Mouse (Mus musculus): ENCODE data around the gene Sh3gl1. TPM values are rescaled to one million over a fixed set of nuclear protein-coding genes. Genes with fewer than 3 reads are reported as not detected.

The Sh3gl1 gene
- polyA plus RNA-seq, 1 experiment from 2014 or later, result 127 TPM

- Histone ChIP-seq H3K9ac (replicated peaks; ENCODE audit: low read depth, low read length) (no peak overlapping the region), H3K9me3 (ENCODE audit: control insufficient read depth, low read depth, low read length) (no peaks in the 10 kb centered on the region), H3K4me1 (ENCODE audit: control insufficient read depth, insufficient read depth, low read length) (no peaks in the 10 kb centered on the region), H3K27ac (ENCODE audit: low read length) (no peak overlapping the region), H3K36me3 (ENCODE audit: control insufficient read depth, insufficient read depth, low read length) (peaks cover 32% of the 10 kb centered on the region), H3K4me3 (ENCODE audit: low read depth, low read length) (no peak overlapping the region), H3K4me2 (replicated peaks; ENCODE audit: low read depth, low read length) (no peak overlapping the region), H3K27me3 (ENCODE audit: control insufficient read depth, insufficient read depth, low read length) (no peaks in the 10 kb centered on the region)
- ATAC-seq (ENCODE audit: insufficient number of reproducible peaks, insufficient read depth, low FRiP score, low read depth), result no peak
- WGBS, result 84% methylated on average over 4 of the region's 4 CpGs
Measured at GRCm38 (mm10) chr17:56021161-56021910, 15.1 kb downstream of the Sh3gl1 start.

GRCm38 (mm10) chr17:56020400-56021084, 15.9 kb downstream of the Sh3gl1 start:
- WGBS, result 92% methylated on average over 6 of the region's 6 CpGs
- Histone ChIP-seq H3K4me1 (ENCODE audit: control insufficient read depth, insufficient read depth, low read length) (no peaks in the 10 kb centered on the region), H3K4me2 (replicated peaks; ENCODE audit: low read depth, low read length) (no peak overlapping the region), H3K4me3 (ENCODE audit: low read depth, low read length) (no peak overlapping the region), H3K9ac (replicated peaks; ENCODE audit: low read depth, low read length) (no peak overlapping the region), H3K27ac (ENCODE audit: low read length) (no peak overlapping the region), H3K27me3 (ENCODE audit: control insufficient read depth, insufficient read depth, low read length) (no peaks in the 10 kb centered on the region), H3K9me3 (ENCODE audit: control insufficient read depth, low read depth, low read length) (no peaks in the 10 kb centered on the region), H3K36me3 (ENCODE audit: control insufficient read depth, insufficient read depth, low read length) (peaks cover 40% of the 10 kb centered on the region)
- ATAC-seq (ENCODE audit: insufficient number of reproducible peaks, insufficient read depth, low FRiP score, low read depth), result no peak

GRCm38 (mm10) chr17:56018347-56019131, 17.9 kb downstream of the Sh3gl1 start:
- Histone ChIP-seq H3K4me2 (replicated peaks; ENCODE audit: low read depth, low read length) (no peak overlapping the region), H3K36me3 (ENCODE audit: control insufficient read depth, insufficient read depth, low read length) (peaks cover 47% of the 10 kb centered on the region), H3K4me1 (ENCODE audit: control insufficient read depth, insufficient read depth, low read length) (no peaks in the 10 kb centered on the region), H3K27ac (ENCODE audit: low read length) (no peak overlapping the region), H3K27me3 (ENCODE audit: control insufficient read depth, insufficient read depth, low read length) (no peaks in the 10 kb centered on the region), H3K4me3 (ENCODE audit: low read depth, low read length) (no peak overlapping the region), H3K9me3 (ENCODE audit: control insufficient read depth, low read depth, low read length) (no peaks in the 10 kb centered on the region), H3K9ac (replicated peaks; ENCODE audit: low read depth, low read length) (no peak overlapping the region)
- 69% methylated on average over 20 of the region's 20 CpGs for WGBS
- ATAC-seq (ENCODE audit: insufficient number of reproducible peaks, insufficient read depth, low FRiP score, low read depth), result no peak

- no peak overlapping the region for H3K4me2 ChIP-seq (replicated peaks; ENCODE audit: low read depth, low read length)
- no peaks in the 10 kb centered on the region for H3K27me3 ChIP-seq (ENCODE audit: control insufficient read depth, insufficient read depth, low read length)
- ATAC-seq (ENCODE audit: insufficient number of reproducible peaks, insufficient read depth, low FRiP score, low read depth), result no peak
- H3K4me1 ChIP-seq (ENCODE audit: control insufficient read depth, insufficient read depth, low read length), result no peaks in the 10 kb centered on the region
- H3K27ac ChIP-seq (ENCODE audit: low read length), result no peak overlapping the region
- no peak overlapping the region for H3K4me3 ChIP-seq (ENCODE audit: low read depth, low read length)
- no peaks in the 10 kb centered on the region for H3K9me3 ChIP-seq (ENCODE audit: control insufficient read depth, low read depth, low read length)
- 90% methylated on average over 7 of the region's 7 CpGs for WGBS
- H3K36me3 ChIP-seq (ENCODE audit: control insufficient read depth, insufficient read depth, low read length), result peaks cover 52% of the 10 kb centered on the region
- no peak overlapping the region for H3K9ac ChIP-seq (replicated peaks; ENCODE audit: low read depth, low read length)
Measured at GRCm38 (mm10) chr17:56017848-56018247, 18.6 kb downstream of the Sh3gl1 start.

GRCm38 (mm10) chr17:56016793-56017785, 19.3 kb downstream of the Sh3gl1 start:
- no peak overlapping the region for H3K27ac ChIP-seq (ENCODE audit: low read length)
- peaks cover 58% of the 10 kb centered on the region for H3K36me3 ChIP-seq (ENCODE audit: control insufficient read depth, insufficient read depth, low read length)
- H3K9ac ChIP-seq (replicated peaks; ENCODE audit: low read depth, low read length), result no peak overlapping the region
- no peaks in the 10 kb centered on the region for H3K9me3 ChIP-seq (ENCODE audit: control insufficient read depth, low read depth, low read length)
- 82% methylated on average over 15 of the region's 15 CpGs for WGBS
- no peak overlapping the region for H3K4me3 ChIP-seq (ENCODE audit: low read depth, low read length)
- H3K4me2 ChIP-seq (replicated peaks; ENCODE audit: low read depth, low read length), result no peak overlapping the region
- ATAC-seq (ENCODE audit: insufficient number of reproducible peaks, insufficient read depth, low FRiP score, low read depth), result no peak
- no peaks in the 10 kb centered on the region for H3K27me3 ChIP-seq (ENCODE audit: control insufficient read depth, insufficient read depth, low read length)
- no peaks in the 10 kb centered on the region for H3K4me1 ChIP-seq (ENCODE audit: control insufficient read depth, insufficient read depth, low read length)

GRCm38 (mm10) chr17:56016382-56016781, 20.1 kb downstream of the Sh3gl1 start:
- Histone ChIP-seq H3K4me2 (replicated peaks; ENCODE audit: low read depth, low read length) (no peak overlapping the region), H3K9ac (replicated peaks; ENCODE audit: low read depth, low read length) (no peak overlapping the region), H3K4me1 (ENCODE audit: control insufficient read depth, insufficient read depth, low read length) (no peaks in the 10 kb centered on the region), H3K9me3 (ENCODE audit: control insufficient read depth, low read depth, low read length) (no peaks in the 10 kb centered on the region), H3K4me3 (ENCODE audit: low read depth, low read length) (no peak overlapping the region), H3K36me3 (ENCODE audit: control insufficient read depth, insufficient read depth, low read length) (peaks cover 65% of the 10 kb centered on the region), H3K27me3 (ENCODE audit: control insufficient read depth, insufficient read depth, low read length) (no peaks in the 10 kb centered on the region), H3K27ac (ENCODE audit: low read length) (no peak overlapping the region)
- 88% methylated on average over 8 of the region's 8 CpGs for WGBS
- no peak for ATAC-seq (ENCODE audit: insufficient number of reproducible peaks, insufficient read depth, low FRiP score, low read depth)

GRCm38 (mm10) chr17:56015293-56015692, 21.1 kb downstream of the Sh3gl1 start:
- Histone ChIP-seq H3K4me1 (ENCODE audit: control insufficient read depth, insufficient read depth, low read length) (peaks cover 5% of the 10 kb centered on the region), H3K36me3 (ENCODE audit: control insufficient read depth, insufficient read depth, low read length) (peaks cover 67% of the 10 kb centered on the region), H3K4me3 (ENCODE audit: low read depth, low read length) (no peak overlapping the region), H3K4me2 (replicated peaks; ENCODE audit: low read depth, low read length) (no peak overlapping the region), H3K9me3 (ENCODE audit: control insufficient read depth, low read depth, low read length) (no peaks in the 10 kb centered on the region), H3K27ac (ENCODE audit: low read length) (no peak overlapping the region), H3K9ac (replicated peaks; ENCODE audit: low read depth, low read length) (no peak overlapping the region), H3K27me3 (ENCODE audit: control insufficient read depth, insufficient read depth, low read length) (no peaks in the 10 kb centered on the region)
- ATAC-seq (ENCODE audit: insufficient number of reproducible peaks, insufficient read depth, low FRiP score, low read depth), result no peak
- 90% methylated on average over 9 of the region's 9 CpGs for WGBS
